Mouse (Mus musculus) neural tube, embryonic 10.5 days (tissue): ENCODE data around the gene Atg10.

ENCODE experiments used
- DNase-seq: peaks from one replicate; pipeline ENCODE4 v3.0.0-alpha.2; 2017; ENCODE audit warnings: low spot score; ENCODE audit errors: extremely low spot score

Gene Atg10

GRCm38 (mm10) chr13:90896098-90896497, 327.7 kb downstream of the Atg10 start:
- no peak for DNase-seq

GRCm38 (mm10) chr13:90894819-90895218, 328.9 kb downstream of the Atg10 start:
- DNase-seq = no peak

- no peak for DNase-seq
Observed at GRCm38 (mm10) chr13:90890111-90890510, 333.7 kb downstream of the Atg10 start.

GRCm38 (mm10) chr13:90886568-90886983, 337.2 kb downstream of the Atg10 start:
- DNase-seq = peak; percentile 76

- DNase-seq = peak; percentile 16
Observed at GRCm38 (mm10) chr13:90885856-90886532, 337.8 kb downstream of the Atg10 start.
